Mouse (Mus musculus): Measurements from ENCODE around the gene Hp.
A peak's percentile ranks its signal among the peaks of the same experiment; 100 is the strongest.

Hp gene

GRCm38 (mm10) chr8:109578900-109579301, at the start of gene Hp:
Hp (minus strand) TSS chr8:109579172.
- no peak for DNase-seq (ENCODE audit: extremely low spot score, low spot score)

GRCm38 (mm10) chr8:109628638-109629037, 49.7 kb upstream of the Hp start:
- no peak for DNase-seq (ENCODE audit: extremely low spot score, low spot score)

- DNase-seq (ENCODE audit: extremely low spot score, low spot score), result no peak
Observed at GRCm38 (mm10) chr8:109615569-109615968, 36.6 kb upstream of the Hp start.

- DNase-seq (ENCODE audit: extremely low spot score, low spot score), result no peak
Observed at GRCm38 (mm10) chr8:109614243-109615210, 35.6 kb upstream of the Hp start, which contains the start of gene Pkd1l3. Pkd1l3 (plus strand) TSS chr8:109614517.

GRCm38 (mm10) chr8:109609153-109609502, 30.2 kb upstream of the Hp start:
- peak; percentile 14 for DNase-seq (ENCODE audit: extremely low spot score, low spot score)

GRCm38 (mm10) chr8:109608271-109609152, 29.5 kb upstream of the Hp start, which contains the start of gene Dhodh:
Dhodh (minus strand) TSS chr8:109608673.
- peak; percentile 93 for DNase-seq (ENCODE audit: extremely low spot score, low spot score)

GRCm38 (mm10) chr8:109607650-109608049, 28.7 kb upstream of the Hp start:
- DNase-seq (ENCODE audit: extremely low spot score, low spot score), result peak; percentile 14

- no peak for DNase-seq (ENCODE audit: extremely low spot score, low spot score)
Observed at GRCm38 (mm10) chr8:109606725-109607124, 27.8 kb upstream of the Hp start.

- DNase-seq (ENCODE audit: extremely low spot score, low spot score), result peak; percentile 66
Observed at GRCm38 (mm10) chr8:109595854-109596253, 16.9 kb upstream of the Hp start.

- DNase-seq (ENCODE audit: extremely low spot score, low spot score), result no peak
Observed at GRCm38 (mm10) chr8:109593117-109593788, 14.3 kb upstream of the Hp start.

- DNase-seq (ENCODE audit: extremely low spot score, low spot score), result no peak
Observed at GRCm38 (mm10) chr8:109592164-109592563, 13.2 kb upstream of the Hp start.

- DNase-seq (ENCODE audit: extremely low spot score, low spot score), result no peak
Observed at GRCm38 (mm10) chr8:109591367-109591766, 12.4 kb upstream of the Hp start.

- DNase-seq (ENCODE audit: extremely low spot score, low spot score), result no peak
Observed at GRCm38 (mm10) chr8:109590901-109591300, 11.9 kb upstream of the Hp start.

- DNase-seq (ENCODE audit: extremely low spot score, low spot score), result no peak
Observed at GRCm38 (mm10) chr8:109586972-109587504, 8.1 kb upstream of the Hp start.

GRCm38 (mm10) chr8:109585652-109586051, 6.7 kb upstream of the Hp start:
- DNase-seq (ENCODE audit: extremely low spot score, low spot score), result no peak

GRCm38 (mm10) chr8:109584830-109585229, 5.9 kb upstream of the Hp start:
- no peak for DNase-seq (ENCODE audit: extremely low spot score, low spot score)

GRCm38 (mm10) chr8:109584293-109584692, 5.3 kb upstream of the Hp start:
- DNase-seq (ENCODE audit: extremely low spot score, low spot score), result no peak

GRCm38 (mm10) chr8:109576311-109576710, 2.7 kb downstream of the Hp start:
- DNase-seq (ENCODE audit: extremely low spot score, low spot score), result no peak

GRCm38 (mm10) chr8:109571139-109571538, 7.8 kb downstream of the Hp start:
- no peak for DNase-seq (ENCODE audit: extremely low spot score, low spot score)

- DNase-seq (ENCODE audit: extremely low spot score, low spot score), result peak; percentile 97
Observed at GRCm38 (mm10) chr8:109565498-109566333, 13.3 kb downstream of the Hp start, which contains the start of the genes Dhx38 and Txnl4b. Dhx38 (minus strand) TSS chr8:109565861. Txnl4b (plus strand) TSS chr8:109565892.

Data from neural tube, embryonic 10.5 days (tissue).